Mouse (Mus musculus): ENCODE measurements around the gene Aym1. TPM values are rescaled to one million over a fixed set of nuclear protein-coding genes. Genes with fewer than 3 reads are reported as not detected.

Aym1 gene
- total RNA-seq, 2 experiments from 2014 or later: not detected

DNA sequence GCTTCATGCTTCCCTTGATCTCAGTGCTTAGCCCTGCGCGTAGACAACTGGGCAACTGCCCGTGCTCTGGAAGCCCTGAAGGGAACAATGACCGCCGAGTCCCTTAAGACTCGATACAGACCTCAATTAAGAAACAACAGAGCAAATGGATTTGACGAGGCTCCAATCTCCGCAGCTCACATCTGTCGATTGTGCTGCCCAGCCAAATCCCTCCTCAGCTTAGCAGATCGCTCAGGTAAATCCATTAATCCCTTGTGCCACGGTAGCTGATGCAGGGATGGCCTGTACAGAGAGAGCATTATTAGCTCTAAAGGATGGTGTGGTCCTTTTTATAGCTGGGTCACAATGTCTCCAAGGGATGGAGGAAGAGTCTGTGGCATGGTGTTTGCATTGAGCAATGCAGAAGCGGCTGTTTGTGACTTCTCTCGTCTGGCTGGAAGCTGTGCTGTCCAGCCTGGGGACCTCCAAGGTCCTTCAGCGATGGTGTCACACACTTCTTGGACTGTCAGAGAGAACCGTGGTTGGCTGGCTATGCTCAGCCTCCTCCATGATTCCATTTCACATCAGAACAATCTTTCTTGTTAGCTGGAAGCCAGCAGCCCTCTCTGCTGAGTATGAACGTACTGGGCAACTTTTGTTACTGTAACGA is 39.3 kb downstream of the Aym1 start:
- intact Hi-C loops (cut with DNase I): no loop called here
- no peak for DNase-seq

DNA sequence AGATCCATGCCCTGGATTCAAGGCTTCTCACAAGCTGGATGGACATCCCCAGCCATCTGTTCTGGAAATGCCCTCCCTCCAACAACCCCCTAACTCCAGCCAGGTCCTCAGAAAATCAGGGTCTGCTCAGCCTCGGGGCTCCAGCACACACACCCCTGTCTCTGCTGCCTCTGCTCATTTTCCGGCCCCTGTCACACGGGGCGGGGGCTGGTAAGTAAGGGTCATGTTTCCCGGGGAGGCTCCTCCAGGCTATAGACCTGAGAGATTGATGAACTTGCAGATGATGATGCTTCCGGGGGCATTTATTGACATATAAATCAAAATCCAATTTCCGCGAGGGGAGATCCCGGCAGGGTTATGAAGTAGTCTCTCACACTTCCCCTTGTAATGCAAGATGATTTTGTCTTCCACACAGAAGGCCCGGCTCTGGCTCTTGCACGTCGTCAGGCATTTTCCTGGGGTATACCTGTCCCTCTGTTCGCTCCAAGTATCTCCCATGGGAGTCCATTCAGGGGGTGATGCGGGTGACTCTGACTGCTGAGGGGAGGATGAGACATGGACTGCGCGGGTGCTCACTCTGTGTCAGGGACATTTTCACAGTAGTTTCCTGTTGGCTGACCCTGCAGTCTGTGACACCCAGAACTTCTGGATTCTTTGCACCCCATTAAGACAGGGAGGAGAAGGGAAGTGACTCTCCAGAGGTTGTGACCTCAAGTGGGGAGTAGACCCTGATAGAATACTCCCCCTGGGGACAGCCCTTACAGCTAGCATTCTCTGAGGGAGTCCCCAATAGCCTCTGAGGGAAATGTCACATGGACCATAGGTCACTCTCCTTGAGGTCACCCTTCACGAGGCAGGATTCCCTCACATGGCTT is 40.6 kb downstream of the Aym1 start:
- intact Hi-C loops (cut with DNase I): no loop called here
- DNase-seq: no peak

DNA sequence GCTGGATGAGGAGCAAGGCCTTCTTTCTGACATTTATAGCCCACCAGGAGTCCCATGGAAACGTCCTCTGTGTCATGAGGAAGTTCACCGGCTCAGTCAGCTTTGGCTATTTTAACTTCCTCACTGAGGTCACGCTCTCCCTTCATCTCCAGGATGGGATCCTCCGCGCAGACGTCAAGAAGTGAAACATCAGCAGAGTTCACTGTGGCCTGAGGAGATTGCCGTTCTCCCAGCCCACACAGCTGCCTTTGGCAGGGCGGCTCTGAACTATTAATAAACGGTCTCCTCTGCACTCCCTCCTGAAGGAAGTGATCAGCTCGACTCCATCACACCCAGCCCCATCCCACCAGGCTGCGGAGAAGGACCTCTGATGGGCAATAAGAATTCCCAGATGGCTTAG is 45.6 kb downstream of the Aym1 start:
- no peak for DNase-seq
- intact Hi-C loops (cut with DNase I): no loop called here

DNA sequence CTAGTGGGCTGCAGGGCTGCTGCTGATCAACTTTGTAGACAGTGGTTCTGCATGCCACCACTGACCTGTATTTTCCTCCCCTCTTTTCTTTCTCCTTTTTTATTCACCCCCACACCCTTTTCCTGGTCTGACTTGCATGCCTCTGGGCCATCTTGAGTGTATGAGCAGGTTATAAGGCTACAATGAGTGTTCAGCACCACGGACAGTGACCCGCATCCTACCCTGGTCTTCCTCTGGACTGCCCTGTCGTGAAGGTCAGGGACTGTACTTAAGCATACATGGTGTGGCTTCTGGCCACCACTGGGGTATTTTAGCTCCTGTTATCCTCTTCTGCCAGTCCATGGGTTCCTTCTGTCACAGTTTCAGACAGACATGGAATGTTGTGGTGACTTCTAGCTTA is 50.3 kb downstream of the Aym1 start:
- intact Hi-C loops (cut with DNase I): no loop called here
- DNase-seq: no peak

Small RNAs within 50 kb of the gene (microRNA-seq; reads per million reads assigned to microRNA genes)
- gene Mir7229 (not detected), gene Mir7230 (not detected)

Other genes with a start within 250 kb of the Aym1 start
- gene 2900026A02Rik, start 136.1 kb upstream of the Aym1 start, total RNA-seq (2021): 10 to 100 TPM; 40.1 to 41.4 TPM
- under 1 TPM in 1 of 2 experiments, not detected in 1; 0.18 TPM for gene Tmem211, start 130.4 kb upstream of the Aym1 start, total RNA-seq (2021)
- 10 to 100 TPM; 67.4 to 74.9 TPM for gene Sgsm1, start 46.5 kb upstream of the Aym1 start, total RNA-seq (2021)
- 10 to 100 TPM; 39.4 to 43.9 TPM for gene Wscd2, start 133.0 kb downstream of the Aym1 start, total RNA-seq (2021)